Mouse (Mus musculus) limb, embryonic 11.5 days (tissue): ENCODE measurements around the gene Rbm8a. TPM values are rescaled to one million over a fixed set of nuclear protein-coding genes. Genes with fewer than 3 reads are reported as not detected.
A peak's percentile ranks its signal among the peaks of the same experiment; 100 is the strongest.

ENCODE experiments used
- ATAC-seq: fragments of 200-750 bp; cut with Nextera tagmentation; 2 replicates; pipeline ENCODE4 v1.8.0; 2017; ENCODE audit warnings: low read depth; ENCODE audit not compliant: insufficient number of reproducible peaks, low FRiP score, low TSS enrichment
- DNase-seq: peaks from one replicate; pipeline ENCODE4 v3.0.0-alpha.2; 2015; ENCODE audit warnings: low spot score
- H3K27ac ChIP-seq: fragments of 300-500 bp; sonication (generic); replicated peaks from 2 replicates; pipeline ENCODE4 v1.5.1; 2014; ENCODE audit warnings: low read depth, mild to moderate bottlenecking, low read length
- H3K27me3 ChIP-seq: fragments of 300-500 bp; sonication (generic); 2 replicates; pipeline ENCODE4 v1.6.1; 2014; ENCODE audit warnings: mild to moderate bottlenecking, low read length, mixed read lengths; ENCODE audit not compliant: control insufficient read depth, insufficient read depth
- H3K36me3 ChIP-seq: fragments of 300-500 bp; sonication (generic); 2 replicates; pipeline ENCODE4 v1.6.1; 2014; ENCODE audit warnings: mild to moderate bottlenecking, low read length, moderate library complexity, mixed read lengths; ENCODE audit not compliant: control insufficient read depth, insufficient read depth
- H3K4me1 ChIP-seq: fragments of 300-500 bp; sonication (generic); 2 replicates; pipeline ENCODE4 v1.6.1; 2014; ENCODE audit warnings: low read length, mixed read lengths; ENCODE audit not compliant: control insufficient read depth, insufficient read depth
- H3K4me2 ChIP-seq: fragments of 300-500 bp; sonication (generic); 2 replicates; pipeline ENCODE4 v1.6.1; 2014; ENCODE audit warnings: low read depth, mild to moderate bottlenecking, moderate library complexity; ENCODE audit not compliant: severe bottlenecking
- H3K4me3 ChIP-seq: fragments of 300-500 bp; sonication (generic); 2 replicates; pipeline ENCODE4 v1.5.1; 2014; ENCODE audit warnings: low read depth, low read length
- H3K9ac ChIP-seq: fragments of 300-500 bp; sonication (generic); 2 replicates; pipeline ENCODE4 v1.6.1; 2014; ENCODE audit warnings: mild to moderate bottlenecking, low read length
- H3K9me3 ChIP-seq: fragments of 300-500 bp; sonication (generic); 2 replicates; pipeline ENCODE4 v1.6.1; 2016; ENCODE audit warnings: low read length; ENCODE audit not compliant: control insufficient read depth
- WGBS: fragments of 180-500 bp; shearing (Covaris S2); extraction: QIAGEN DNeasy Blood & Tissue Kit; methylation state at CpG from one replicate; pipeline ENCODE4 v1.1.7; 2014; 5-methylcytosine and 5-hydroxymethylcytosine counted together
- polyA plus RNA-seq: library from polyadenylated mRNA; unstranded; fragments of >200 nt; fragmentation: Nextera tagmentation; extraction: Ambion mirVana; gene quantifications from 2 replicates; pipeline ENCODE4 v1.2.1, GENCODE M21; 2014

Gene Rbm8a
- polyA plus RNA-seq, 1 experiment from 2014 or later, result 241 TPM

- no peaks in the 10 kb centered on the region for H3K27me3 ChIP-seq
- no peaks in the 10 kb centered on the region for H3K9me3 ChIP-seq
- 4% methylated on average over 35 of the region's 35 CpGs for WGBS
- H3K4me1 ChIP-seq, result 0 out of 2 replicates have a peak, but pooled peaks cover 2% of the 10 kb centered on the region
- H3K4me2 ChIP-seq, result peak within 1 kb of the TSS; percentile 43
- H3K27ac ChIP-seq, result no peak within 1 kb of the TSS
- no peaks in the 10 kb centered on the region for H3K36me3 ChIP-seq
- peak; percentile 86 for DNase-seq
- ATAC-seq, result peak; percentile 88
- H3K4me3 ChIP-seq, result peak within 1 kb of the TSS; percentile 16; the same call in 1 of the 2 replicates
- no peak within 1 kb of the TSS for H3K9ac ChIP-seq
Measured at GRCm38 (mm10) chr3:96669727-96670468, 40.2 kb downstream of the Rbm8a start, which contains the start of gene Ankrd35. Ankrd35 (plus strand) TSS chr3:96670131.

- ATAC-seq (no peak), DNase-seq (no peak)
- Histone ChIP-seq H3K4me2 (no peak overlapping the region), H3K9ac (no peak overlapping the region), H3K27ac (no peak overlapping the region), H3K4me1 (0 out of 2 replicates have a peak, but pooled peaks cover 2% of the 10 kb centered on the region), H3K36me3 (no peaks in the 10 kb centered on the region), H3K27me3 (no peaks in the 10 kb centered on the region), H3K9me3 (no peaks in the 10 kb centered on the region), H3K4me3 (no peak overlapping the region)
- WGBS, result 88% methylated on average over 5 of the region's 5 CpGs
Measured at GRCm38 (mm10) chr3:96671519-96671918, 41.8 kb downstream of the Rbm8a start.

GRCm38 (mm10) chr3:96673514-96673913, 43.8 kb downstream of the Rbm8a start:
- Histone ChIP-seq H3K36me3 (no peaks in the 10 kb centered on the region), H3K4me3 (no peak overlapping the region), H3K9ac (no peak overlapping the region), H3K27me3 (no peaks in the 10 kb centered on the region), H3K4me2 (no peak overlapping the region), H3K9me3 (no peaks in the 10 kb centered on the region), H3K4me1 (0 out of 2 replicates have a peak, but pooled peaks cover 2% of the 10 kb centered on the region), H3K27ac (no peak overlapping the region)
- ATAC-seq (no peak), DNase-seq (no peak)
- WGBS, result 69% methylated on average over 4 of the region's 4 CpGs

GRCm38 (mm10) chr3:96674442-96674841, 44.7 kb downstream of the Rbm8a start:
- Histone ChIP-seq H3K9ac (no peak overlapping the region), H3K4me2 (no peak overlapping the region), H3K9me3 (no peaks in the 10 kb centered on the region), H3K27me3 (no peaks in the 10 kb centered on the region), H3K27ac (no peak overlapping the region), H3K4me3 (no peak overlapping the region), H3K36me3 (no peaks in the 10 kb centered on the region), H3K4me1 (0 out of 2 replicates have a peak, but pooled peaks cover 2% of the 10 kb centered on the region)
- WGBS, result 24% methylated on average over 8 of the region's 8 CpGs
- ATAC-seq, result peak; percentile 17; the same call in 1 of the 2 replicates
- peak; percentile 64 for DNase-seq

GRCm38 (mm10) chr3:96675171-96675570, 45.4 kb downstream of the Rbm8a start:
- H3K27me3 ChIP-seq, result peaks cover 2% of the 10 kb centered on the region; the same call in 1 of the 2 replicates
- WGBS, result 61% methylated on average over 3 of the region's 3 CpGs
- no peak for DNase-seq
- H3K36me3 ChIP-seq, result no peaks in the 10 kb centered on the region
- no peak overlapping the region for H3K4me2 ChIP-seq
- H3K4me3 ChIP-seq, result no peak overlapping the region
- H3K27ac ChIP-seq, result no peak overlapping the region
- no peak overlapping the region for H3K9ac ChIP-seq
- H3K9me3 ChIP-seq, result no peaks in the 10 kb centered on the region
- no peak for ATAC-seq
- 0 out of 2 replicates have a peak, but pooled peaks cover 2% of the 10 kb centered on the region for H3K4me1 ChIP-seq

GRCm38 (mm10) chr3:96675690-96676089, 46.0 kb downstream of the Rbm8a start:
- no peak for ATAC-seq
- DNase-seq, result no peak
- Histone ChIP-seq H3K4me3 (no peak overlapping the region), H3K9me3 (no peaks in the 10 kb centered on the region), H3K9ac (no peak overlapping the region), H3K4me1 (no peaks in the 10 kb centered on the region), H3K4me2 (no peak overlapping the region), H3K36me3 (no peaks in the 10 kb centered on the region), H3K27ac (no peak overlapping the region), H3K27me3 (peaks cover 6% of the 10 kb centered on the region; the same call in 1 of the 2 replicates)
- WGBS, result 41% methylated on average over 3 of the region's 3 CpGs

- H3K4me1 ChIP-seq, result no peaks in the 10 kb centered on the region
- no peak overlapping the region for H3K4me2 ChIP-seq
- no peak overlapping the region for H3K27ac ChIP-seq
- no peak for DNase-seq
- H3K9ac ChIP-seq, result no peak overlapping the region
- peaks cover 10% of the 10 kb centered on the region; the same call in 1 of the 2 replicates for H3K27me3 ChIP-seq
- H3K4me3 ChIP-seq, result no peak overlapping the region
- 69% methylated on average over 7 of the region's 7 CpGs for WGBS
- ATAC-seq, result no peak
- no peaks in the 10 kb centered on the region for H3K9me3 ChIP-seq
- H3K36me3 ChIP-seq, result no peaks in the 10 kb centered on the region
Measured at GRCm38 (mm10) chr3:96678456-96678855, 48.7 kb downstream of the Rbm8a start.

- Histone ChIP-seq H3K36me3 (no peaks in the 10 kb centered on the region), H3K9me3 (no peaks in the 10 kb centered on the region), H3K4me1 (no peaks in the 10 kb centered on the region), H3K27me3 (peaks cover 14% of the 10 kb centered on the region), H3K4me2 (no peak overlapping the region), H3K4me3 (no peak overlapping the region), H3K27ac (no peak overlapping the region), H3K9ac (no peak overlapping the region)
- no peak for DNase-seq
- no peak for ATAC-seq
- 31% methylated on average over 5 of the region's 5 CpGs for WGBS
Measured at GRCm38 (mm10) chr3:96679159-96679674, 49.5 kb downstream of the Rbm8a start.
